Mouse (Mus musculus) embryonic stem cell, embryonic (primary cell): ENCODE results near the gene Ttc28.

ENCODE experiments used
- CTCF ChIA-PET, 4 experiments: fragments of 300-600 bp in 2 of 4; fragments of 350-600 bp in 2 of 4; sonication (Branson Sonifier 250); formaldehyde crosslinking; loops; one replicate each; lab custom pipeline; 2022; ENCODE audit warnings: inconsistent platforms in 2 of 4; lab: Charles Lee
- POLR2A ChIA-PET, 4 experiments: fragments of 300-600 bp in 2 of 4; fragments of 350-600 bp in 2 of 4; sonication (Branson Sonifier 250); formaldehyde crosslinking; loops; one replicate each; lab custom pipeline; 2022; ENCODE audit warnings: antibody characterized with exemption in 4 of 4, inconsistent platforms in 1 of 4; lab: Charles Lee

Ttc28 gene

DNA sequence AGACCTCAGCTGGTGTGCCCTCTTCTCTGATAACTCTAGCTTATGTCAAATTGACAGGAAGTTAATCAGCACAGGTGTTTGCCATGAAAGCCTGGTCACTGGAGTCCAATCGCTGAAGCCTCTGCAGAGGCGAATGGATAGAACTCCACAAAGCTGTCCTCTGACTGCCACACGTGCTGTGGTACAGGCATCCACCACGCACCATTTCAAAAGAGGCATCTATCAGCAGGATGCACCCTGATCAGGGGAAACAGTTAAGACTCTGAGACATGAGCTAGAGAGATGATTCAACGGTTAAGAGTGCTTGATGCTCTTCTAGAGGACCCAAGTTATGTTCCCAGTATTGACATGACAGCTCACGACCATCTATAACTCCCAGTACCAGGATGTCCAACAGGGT is 435.5 kb downstream of the Ttc28 start:
- CTCF ChIA-PET: interaction anchor here in 1 of 4 experiments (0.5 kb wide), 1 partner anchor 680 kb away, joined by 3 read pairs; no protein-coding TSS in a partner anchor

DNA sequence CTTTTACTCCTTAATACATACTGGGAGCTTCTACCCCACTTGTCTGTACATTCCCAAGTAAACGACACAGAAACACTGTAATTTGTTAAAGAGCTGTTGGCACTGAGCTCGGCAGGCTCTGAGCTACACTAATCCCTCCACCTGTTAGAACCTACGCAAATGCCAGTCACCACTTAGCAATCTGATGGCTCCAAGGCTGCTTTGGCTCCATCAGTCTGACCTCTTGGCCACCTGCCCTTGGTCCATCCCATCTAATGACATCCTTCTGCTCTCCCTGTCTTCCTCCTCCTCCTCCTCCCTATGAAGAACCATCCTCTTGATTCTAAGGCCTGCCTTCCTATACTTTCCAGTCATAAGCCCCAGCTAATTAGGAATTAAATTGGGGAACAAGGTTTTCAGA is 437.9 kb downstream of the Ttc28 start:
- POLR2A ChIA-PET: interaction anchor here in 2 of 4 experiments (1.0 to 1.7 kb wide), 2 partner anchors 13 to 29 kb away, joined by 3 to 5 read pairs (median 4); partner anchors contain the start of gene Pitpnb (in 2 of the 2)

More for the DNA sequence above, 435.5 kb downstream of the Ttc28 start:
- POLR2A ChIA-PET: interaction anchor here in 1 of 4 experiments (1.3 kb wide), 1 partner anchor 14 kb away, joined by 3 read pairs; no protein-coding TSS in a partner anchor

DNA sequence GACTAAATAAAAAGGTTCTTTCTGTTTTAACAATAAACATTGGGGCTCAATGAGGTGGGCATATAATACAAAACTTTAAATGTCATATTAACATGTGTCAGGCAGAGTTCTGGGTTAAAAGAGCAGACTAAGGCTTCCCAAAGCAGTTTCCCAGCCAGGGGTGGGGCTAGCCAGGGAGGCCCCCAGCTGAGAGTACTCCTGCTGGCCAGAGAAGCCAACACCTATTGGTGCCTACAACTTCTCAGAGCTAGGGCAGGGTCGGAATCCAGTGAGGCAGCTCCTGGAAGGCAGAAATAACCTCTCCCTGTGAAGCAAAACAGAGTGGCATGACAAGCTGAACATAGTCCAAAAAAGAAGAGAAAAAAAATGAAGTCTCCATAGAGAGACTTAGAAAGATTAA is 439.3 kb downstream of the Ttc28 start:
- ChIA-PET POLR2A (interaction anchor here in 2 of 4 experiments (0.7 to 2.4 kb wide), 3 partner anchors 11 to 394 kb away, joined by 3 to 7 read pairs (median 5); partner anchors contain the start of gene Pitpnb (in 2 of the 2)), CTCF (interaction anchor here in 2 of 4 experiments (0.6 to 1.1 kb wide), 2 partner anchors 45 to 301 kb away, joined by 3 read pairs; no protein-coding TSS in a partner anchor)

More for the DNA sequence above, 437.9 kb downstream of the Ttc28 start:
- CTCF ChIA-PET: interaction anchor here in 1 of 4 experiments (0.6 kb wide), 2 partner anchors 8 to 478 kb away, joined by 3 to 4 read pairs; partner anchors contain the start of gene Hscb

DNA sequence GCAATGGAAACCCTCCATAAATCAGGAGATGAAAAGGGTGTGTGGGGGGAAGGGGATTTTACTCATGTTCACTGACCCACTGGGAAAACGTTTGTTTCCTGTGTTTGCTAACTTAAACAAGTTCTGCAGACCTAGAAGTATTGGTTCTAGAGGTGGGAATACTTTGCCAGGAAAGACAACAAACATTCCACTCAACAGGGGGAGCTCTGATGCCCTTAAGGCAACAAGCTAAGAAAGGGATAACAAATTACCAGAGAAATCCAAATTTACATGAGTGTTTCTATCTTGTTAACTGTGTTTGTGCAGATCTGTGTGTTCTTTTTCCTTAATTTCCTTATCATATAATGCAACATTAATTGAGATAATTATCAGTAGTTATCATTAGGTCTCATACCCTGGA is 446.2 kb downstream of the Ttc28 start:
- ChIA-PET CTCF (interaction anchor here in 3 of 4 experiments (0.5 to 1.7 kb wide), 7 partner anchors 8 to 359 kb away, joined by 3 to 4 read pairs (median 3); no protein-coding TSS in a partner anchor), POLR2A (no interaction called here)

DNA sequence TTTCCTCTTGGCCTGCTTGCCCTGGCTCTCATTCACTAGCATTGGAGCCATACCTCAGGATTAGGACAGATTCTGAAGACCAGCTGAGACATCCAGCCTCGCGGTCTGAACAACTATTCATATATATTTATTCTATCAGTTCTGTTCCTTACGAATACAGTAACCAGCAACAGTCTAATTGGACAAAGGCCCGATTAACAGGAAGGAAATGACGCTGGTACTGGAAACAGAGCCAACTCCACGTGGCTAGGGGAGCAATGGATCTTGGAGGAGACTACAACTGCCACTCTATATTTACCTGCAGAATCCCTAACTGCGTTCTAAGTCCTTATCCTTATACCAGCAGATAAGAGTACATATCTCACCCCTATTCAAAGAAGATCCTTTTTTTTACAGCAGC is 447.8 kb downstream of the Ttc28 start:
- ChIA-PET CTCF (no interaction called here), POLR2A (no interaction called here)

DNA sequence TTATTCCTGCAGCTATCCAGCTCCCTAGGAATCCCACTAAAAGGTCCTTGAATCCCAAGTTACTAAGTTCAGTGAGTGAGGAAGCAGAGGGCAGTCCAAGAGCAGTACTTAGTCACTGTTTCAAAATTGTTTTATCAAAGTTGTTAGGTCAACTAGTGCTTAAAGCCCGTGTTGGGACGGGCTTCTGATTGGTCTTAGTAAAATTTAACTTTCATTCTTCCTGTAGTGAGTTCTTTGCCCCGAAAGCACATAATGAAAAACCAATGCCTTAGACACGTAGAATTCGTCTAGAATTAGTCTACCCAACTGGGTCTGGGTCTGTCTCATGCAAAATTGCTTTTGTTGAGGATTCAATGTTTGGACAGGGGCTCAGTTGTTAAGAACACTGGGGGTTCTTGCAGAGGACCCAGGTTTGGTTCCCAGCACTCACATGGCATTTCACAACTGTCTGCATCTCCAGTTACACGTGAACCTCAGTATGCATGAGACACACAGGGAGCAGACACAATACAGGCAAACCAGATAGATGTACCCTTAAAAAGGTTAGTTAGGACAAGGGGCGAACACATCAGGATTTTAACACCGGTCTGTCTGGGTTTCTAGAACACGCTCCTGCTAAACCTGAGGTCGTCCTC is 450.3 kb downstream of the Ttc28 start:
- POLR2A ChIA-PET: interaction anchor here in 3 of 4 experiments (0.6 to 5.5 kb wide), 23 partner anchors 10 to 892 kb away, joined by 3 to 39 read pairs (median 4); partner anchors contain the start of genes Ep400 (in 1 of the 3), Fbrsl1 (in 1 of the 3) and Ulk1 (in 1 of the 3)
- CTCF ChIA-PET: no interaction called here

DNA sequence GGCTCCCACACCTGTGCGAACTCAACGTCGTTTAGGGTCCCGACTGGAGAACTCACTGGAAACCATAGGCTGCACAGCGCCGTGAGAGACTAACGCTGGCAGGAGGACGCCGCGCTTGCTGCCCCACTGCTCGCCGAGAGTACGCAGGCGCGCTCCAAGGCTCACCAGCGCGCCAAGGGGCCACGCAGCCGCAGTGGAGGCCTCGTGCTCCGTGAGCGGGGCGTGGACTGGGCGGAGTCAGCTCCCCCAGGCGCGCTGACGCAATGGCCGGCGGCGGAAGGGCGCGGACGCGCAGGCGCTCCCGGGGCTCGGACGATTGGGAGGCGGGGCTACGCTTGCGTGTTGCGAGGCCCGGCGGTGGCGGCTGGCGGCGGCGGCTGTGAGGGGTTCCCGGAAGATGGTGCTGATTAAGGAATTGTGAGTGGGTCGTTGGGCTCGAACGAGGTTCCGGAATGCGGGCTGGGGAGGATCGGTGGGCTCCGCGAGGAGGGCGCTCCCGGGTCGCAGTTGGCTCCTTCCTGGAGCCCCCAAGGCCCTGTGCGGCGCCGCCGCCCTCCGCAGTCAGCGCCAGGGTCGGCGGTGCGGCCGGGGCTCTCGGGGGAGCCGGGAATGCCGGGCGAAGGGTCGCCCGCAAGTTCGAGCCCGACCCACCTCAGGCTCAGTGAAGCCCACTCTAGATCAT is 451.0 kb downstream of the Ttc28 start, which contains the start of gene Pitpnb:
Pitpnb (plus strand) TSS at position 347 of the 682 bp plus-strand sequence.
- CTCF ChIA-PET: interaction anchor here in 1 of 4 experiments (0.6 kb wide), 1 partner anchor 11 kb away, joined by 3 read pairs; no protein-coding TSS in a partner anchor
- POLR2A ChIA-PET: interaction anchor here in 3 of 4 experiments (0.6 to 5.5 kb wide), 21 partner anchors 10 to 893 kb away, joined by 3 to 39 read pairs (median 4); partner anchors contain the start of genes Fbrsl1 (in 1 of the 3) and Ulk1 (in 1 of the 3)

DNA sequence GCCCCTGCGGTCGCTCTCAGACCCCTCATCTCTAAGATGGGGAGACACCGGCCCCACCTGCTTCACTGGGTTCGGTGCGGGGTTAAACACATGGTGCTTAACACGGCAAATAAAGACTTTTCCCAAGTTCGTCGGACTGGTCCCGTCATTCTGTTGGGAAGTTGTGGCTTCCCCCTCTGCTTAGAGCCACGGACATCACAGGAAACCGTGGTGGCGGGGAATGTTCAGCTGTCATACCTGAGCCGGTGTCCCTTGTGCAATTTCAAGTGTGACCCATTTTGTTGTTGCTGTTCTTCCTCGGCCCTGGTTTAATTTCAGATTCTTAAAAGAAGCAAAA is 451.5 kb downstream of the Ttc28 start:
- ChIA-PET CTCF (interaction anchor here in 2 of 4 experiments (0.6 to 1.0 kb wide), 3 partner anchors 11 to 747 kb away, joined by 3 to 4 read pairs (median 3); no protein-coding TSS in a partner anchor), POLR2A (interaction anchor here in 3 of 4 experiments (0.6 to 5.5 kb wide), 19 partner anchors 11 to 521 kb away, joined by 3 to 39 read pairs (median 4); partner anchors contain the start of gene Ulk1 (in 1 of the 3))

DNA sequence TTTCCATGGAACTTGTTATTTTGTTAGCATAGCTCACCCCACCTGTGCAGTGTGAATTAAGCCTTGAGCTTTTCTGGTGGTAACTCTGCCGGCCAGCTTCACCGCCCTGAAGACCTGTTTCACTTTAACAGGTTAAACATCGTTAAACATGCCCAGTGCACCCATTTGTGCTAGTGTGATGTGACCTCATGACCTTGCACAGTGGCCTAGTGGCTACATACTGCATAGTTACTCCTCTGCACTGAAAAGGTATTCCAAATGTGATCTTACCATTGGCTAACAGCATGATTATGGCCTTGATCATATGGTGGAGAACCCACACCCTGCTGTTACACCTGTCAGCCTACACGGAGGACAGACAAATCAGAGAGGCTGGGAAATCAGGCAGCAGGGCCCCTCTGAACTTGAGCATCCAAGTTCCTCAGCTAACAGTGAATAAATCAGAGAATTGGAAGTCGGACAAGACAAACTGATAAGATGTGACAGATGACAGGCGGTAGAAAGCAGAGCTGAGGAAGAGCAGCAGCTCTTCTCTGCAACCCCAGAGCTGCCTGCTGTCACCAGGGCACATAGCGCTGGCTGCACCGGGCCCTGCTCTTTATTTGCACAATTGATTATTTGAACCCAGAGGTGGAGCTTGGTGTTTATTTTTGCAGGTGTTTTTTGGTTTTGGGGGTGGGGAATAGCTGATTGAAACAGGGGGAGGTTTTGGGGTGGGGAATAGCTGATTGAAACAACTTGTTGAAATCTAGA is 456.5 kb downstream of the Ttc28 start:
- POLR2A ChIA-PET: interaction anchor here in 3 of 4 experiments (0.6 to 1.0 kb wide), 6 partner anchors 11 to 813 kb away, joined by 3 to 4 read pairs (median 3); no protein-coding TSS in a partner anchor
- CTCF ChIA-PET: interaction anchor here in 3 of 4 experiments (0.6 to 1.5 kb wide), 3 partner anchors 24 to 219 kb away, joined by 4 to 6 read pairs (median 4); no protein-coding TSS in a partner anchor
